Mouse (Mus musculus): ENCODE results near the gene Ube2j1.

DNA sequence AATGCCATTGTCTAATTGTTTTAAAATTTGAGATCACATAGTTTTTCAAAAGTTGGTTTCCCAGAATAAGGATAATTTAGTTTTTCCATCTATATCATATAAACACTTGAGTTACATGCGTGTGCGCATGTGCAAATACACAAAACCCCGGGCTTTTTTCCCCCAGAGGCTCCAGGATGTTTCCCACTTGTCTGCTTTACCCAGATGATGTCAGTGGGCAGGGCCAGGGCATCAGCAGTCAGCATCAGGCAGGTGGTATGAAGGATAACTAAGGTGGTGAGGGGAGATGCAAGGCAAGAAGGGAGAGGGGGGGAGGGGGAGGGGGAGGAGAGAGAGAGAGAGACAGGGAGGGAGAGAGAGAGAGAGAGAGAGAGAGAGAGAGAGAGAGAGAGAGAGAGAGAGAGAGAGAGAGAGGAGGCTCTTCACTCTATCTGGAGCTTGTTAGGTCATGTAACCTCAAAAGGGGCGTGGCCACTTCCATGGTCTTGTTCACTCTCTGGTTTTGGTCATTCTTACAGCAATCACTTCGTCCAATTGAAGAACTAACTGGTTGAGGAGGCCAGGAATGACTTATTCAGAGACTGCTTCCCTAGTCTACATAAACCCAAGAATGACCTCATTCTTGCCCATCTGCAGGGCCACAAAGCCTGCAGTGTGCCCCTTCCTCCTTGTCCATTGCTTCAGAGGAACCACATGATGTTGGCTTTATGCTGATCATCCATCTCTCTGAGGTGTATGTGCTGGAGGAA lies 44.7 kb downstream of the Ube2j1 start:
- no peak for TF ChIP-seq GATA1 (IDR thresholded peaks at IDR 0.05; ENCODE audit: borderline replicate concordance, low read length)
- no peak for TF ChIP-seq FLI1 (IDR thresholded peaks at IDR 0.05; ENCODE audit: low read length)
